Mouse (Mus musculus) large intestine, adult 2 months (tissue): ENCODE results near the gene Tubgcp3. TPM values are rescaled to one million over a fixed set of nuclear protein-coding genes. Genes with fewer than 3 reads are reported as not detected.
"Not testable (repeated sequence)": the region's sequence is repeated elsewhere in the genome, so short reads cannot be mapped to it uniquely, and the experiment has no call there.

Source experiments
- DNase-seq: peaks from one replicate; pipeline ENCODE4 v3.0.0-alpha.2; 2012; ENCODE audit warnings: low read depth, low spot score
- WGBS: fragments of 180-500 bp; shearing (Covaris S2); methylation state at CpG from one replicate; pipeline ENCODE4 v1.1.7; 2018; 5-methylcytosine and 5-hydroxymethylcytosine counted together
- polyA plus RNA-seq: library from polyadenylated mRNA; depleted of rRNA; stranded (reverse); fragments of >200 nt; gene quantifications from 2 replicates; pipeline ENCODE4 v1.2.3, GENCODE M21; 2012; rRNA removed

Gene Tubgcp3
- 25.6 and 34.0 TPM in 2 replicates for polyA plus RNA-seq

- WGBS: 1% methylated on average over 65 of the region's 65 CpGs
- DNase-seq: peak; percentile 50
These were observed at the start of gene Tubgcp3 for GRCm38 (mm10) chr8:12672056-12672881. Gene Tubgcp3 (minus strand): TSS chr8:12672248.

- WGBS: 75% methylated on average over 9 of the region's 9 CpGs
- no peak for DNase-seq
These were observed 47.0 kb upstream of the Tubgcp3 start for GRCm38 (mm10) chr8:12719091-12719490.

GRCm38 (mm10) chr8:12715861-12716585, 44.0 kb upstream of the Tubgcp3 start:
- WGBS: 70% methylated on average over 18 of the region's 18 CpGs
- DNase-seq: no peak

GRCm38 (mm10) chr8:12711623-12712022, 39.6 kb upstream of the Tubgcp3 start:
- 35% methylated on average over 7 of the region's 7 CpGs for WGBS
- DNase-seq: no peak

GRCm38 (mm10) chr8:12703597-12703996, 31.5 kb upstream of the Tubgcp3 start:
- no peak for DNase-seq
- WGBS: 82% methylated on average over 4 of the region's 4 CpGs

- no peak for DNase-seq
- 41% methylated on average over 8 of the region's 8 CpGs for WGBS
These were observed 30.2 kb upstream of the Tubgcp3 start for GRCm38 (mm10) chr8:12702290-12702689.

- WGBS: 8% methylated on average over 3 of the region's 3 CpGs
- DNase-seq: no peak
These were observed 26.7 kb upstream of the Tubgcp3 start for GRCm38 (mm10) chr8:12698660-12699277.

GRCm38 (mm10) chr8:12688851-12689250, 16.8 kb upstream of the Tubgcp3 start:
- WGBS: 51% methylated on average over 7 of the region's 7 CpGs
- DNase-seq: no peak

GRCm38 (mm10) chr8:12677529-12677928, 5.5 kb upstream of the Tubgcp3 start:
- peak; percentile 70 for DNase-seq
- 3% methylated on average over 7 of the region's 7 CpGs for WGBS

GRCm38 (mm10) chr8:12671473-12672055, 484 bp downstream of the Tubgcp3 start:
- WGBS: under 1% methylated on average over 38 of the region's 38 CpGs

GRCm38 (mm10) chr8:12670965-12671364, 1.1 kb downstream of the Tubgcp3 start:
- no peak for DNase-seq
- WGBS: 17% methylated on average over 6 of the region's 6 CpGs

More at GRCm38 (mm10) chr8:12671473-12672055, 484 bp downstream of the Tubgcp3 start:
- no peak for DNase-seq

GRCm38 (mm10) chr8:12668832-12669231, 3.2 kb downstream of the Tubgcp3 start:
- 88% methylated on average over 6 of the region's 6 CpGs for WGBS
- no peak for DNase-seq

- 78% methylated on average over 3 of the region's 3 CpGs for WGBS
- DNase-seq: not testable (repeated sequence)
These were observed 5.5 kb downstream of the Tubgcp3 start for GRCm38 (mm10) chr8:12666530-12666929.

- WGBS: 88% methylated on average over 5 of the region's 5 CpGs
These were observed 9.0 kb downstream of the Tubgcp3 start for GRCm38 (mm10) chr8:12663105-12663456.

GRCm38 (mm10) chr8:12662375-12663104, 9.5 kb downstream of the Tubgcp3 start:
- WGBS: 84% methylated on average over 4 of the region's 4 CpGs
- no peak for DNase-seq

More at GRCm38 (mm10) chr8:12663105-12663456, 9.0 kb downstream of the Tubgcp3 start:
- DNase-seq: no peak

- no peak for DNase-seq
These were observed 14.6 kb downstream of the Tubgcp3 start for GRCm38 (mm10) chr8:12657411-12657810.

GRCm38 (mm10) chr8:12651246-12651645, 20.8 kb downstream of the Tubgcp3 start:
- WGBS: 75% methylated on average over 4 of the region's 4 CpGs
- no peak for DNase-seq

More at GRCm38 (mm10) chr8:12657411-12657810, 14.6 kb downstream of the Tubgcp3 start:
- 88% methylated on average over 16 of the region's 16 CpGs for WGBS

GRCm38 (mm10) chr8:12650495-12650894, 21.6 kb downstream of the Tubgcp3 start:
- DNase-seq: no peak
- WGBS: 28% methylated on average over 4 of the region's 4 CpGs

GRCm38 (mm10) chr8:12648951-12649350, 23.1 kb downstream of the Tubgcp3 start:
- 90% methylated on average over 4 of the region's 4 CpGs for WGBS
- no peak for DNase-seq
